Mouse (Mus musculus): ENCODE measurements around the gene Theg. TPM values are rescaled to one million over a fixed set of nuclear protein-coding genes. Genes with fewer than 3 reads are reported as not detected.
A peak's percentile ranks its signal among the peaks of the same experiment; 100 is the strongest.

The Theg gene
- polyA plus RNA-seq, 1 experiment from 2014 or later: not detected

- no peak for ATAC-seq (ENCODE audit: low FRiP score, low TSS enrichment)
Observed at GRCm38 (mm10) chr10:79547148-79547675, 39.9 kb downstream of the Theg start.

GRCm38 (mm10) chr10:79546483-79546882, 40.6 kb downstream of the Theg start:
- no peak for ATAC-seq (ENCODE audit: low FRiP score, low TSS enrichment)
- TF ChIP-seq CTCF (IDR thresholded peaks at IDR 0.05; ENCODE audit: low read depth): no peak
- TF ChIP-seq EP300 (optimal IDR thresholded peaks at IDR 0.05): no peak
- no peak overlapping the region for H3K9ac ChIP-seq (ENCODE audit: low read length)
- WGBS: 86% methylated on average over 11 of the region's 11 CpGs
- peak; percentile 8 for DNase-seq (ENCODE audit: low spot score)
- H3K9me3 ChIP-seq (ENCODE audit: control insufficient read depth, low read length): no peaks in the 10 kb centered on the region
- no peak overlapping the region for H3K27ac ChIP-seq (replicated peaks)
- no peaks in the 10 kb centered on the region for H3K4me1 ChIP-seq (replicated peaks; ENCODE audit: control insufficient read depth, insufficient read depth)
- no peaks in the 10 kb centered on the region for H3K27me3 ChIP-seq (ENCODE audit: control insufficient read depth, insufficient read depth, low read length)
- H3K4me2 ChIP-seq (replicated peaks; ENCODE audit: low read depth): no peak overlapping the region
- H3K4me3 ChIP-seq (ENCODE audit: low read depth, low read length): no peak overlapping the region
- peaks cover 37% of the 10 kb centered on the region for H3K36me3 ChIP-seq (ENCODE audit: control insufficient read depth, insufficient read depth, low read length)

More at GRCm38 (mm10) chr10:79547148-79547675, 39.9 kb downstream of the Theg start:
- Histone ChIP-seq H3K9ac (ENCODE audit: low read length) (no peak overlapping the region), H3K4me2 (replicated peaks; ENCODE audit: low read depth) (no peak overlapping the region), H3K36me3 (ENCODE audit: control insufficient read depth, insufficient read depth, low read length) (peaks cover 37% of the 10 kb centered on the region), H3K27me3 (ENCODE audit: control insufficient read depth, insufficient read depth, low read length) (no peaks in the 10 kb centered on the region), H3K4me1 (replicated peaks; ENCODE audit: control insufficient read depth, insufficient read depth) (no peaks in the 10 kb centered on the region), H3K4me3 (ENCODE audit: low read depth, low read length) (no peak overlapping the region), H3K9me3 (ENCODE audit: control insufficient read depth, low read length) (no peaks in the 10 kb centered on the region), H3K27ac (replicated peaks) (no peak overlapping the region)
- DNase-seq (ENCODE audit: low spot score): peak; percentile 9
- WGBS: 66% methylated on average over 5 of the region's 5 CpGs
- no peak for TF ChIP-seq CTCF (IDR thresholded peaks at IDR 0.05; ENCODE audit: low read depth)
- TF ChIP-seq EP300 (optimal IDR thresholded peaks at IDR 0.05): no peak

- Histone ChIP-seq H3K9ac (ENCODE audit: low read length) (no peak overlapping the region), H3K4me3 (ENCODE audit: low read depth, low read length) (no peak overlapping the region), H3K36me3 (ENCODE audit: control insufficient read depth, insufficient read depth, low read length) (peaks cover 40% of the 10 kb centered on the region), H3K4me2 (replicated peaks; ENCODE audit: low read depth) (no peak overlapping the region), H3K4me1 (replicated peaks; ENCODE audit: control insufficient read depth, insufficient read depth) (no peaks in the 10 kb centered on the region), H3K27ac (replicated peaks) (no peak overlapping the region), H3K9me3 (ENCODE audit: control insufficient read depth, low read length) (no peaks in the 10 kb centered on the region), H3K27me3 (ENCODE audit: control insufficient read depth, insufficient read depth, low read length) (no peaks in the 10 kb centered on the region)
- DNase-seq (ENCODE audit: low spot score): peak; percentile 10
- 93% methylated on average over 12 of the region's 12 CpGs for WGBS
- no peak for TF ChIP-seq EP300 (optimal IDR thresholded peaks at IDR 0.05)
- TF ChIP-seq CTCF (IDR thresholded peaks at IDR 0.05; ENCODE audit: low read depth): no peak
- no peak for ATAC-seq (ENCODE audit: low FRiP score, low TSS enrichment)
Observed at GRCm38 (mm10) chr10:79545891-79546290, 41.2 kb downstream of the Theg start.

- Histone ChIP-seq H3K27ac (replicated peaks) (no peak overlapping the region), H3K4me2 (replicated peaks; ENCODE audit: low read depth) (no peak overlapping the region), H3K4me1 (replicated peaks; ENCODE audit: control insufficient read depth, insufficient read depth) (no peaks in the 10 kb centered on the region), H3K9me3 (ENCODE audit: control insufficient read depth, low read length) (no peaks in the 10 kb centered on the region), H3K9ac (ENCODE audit: low read length) (no peak overlapping the region), H3K4me3 (ENCODE audit: low read depth, low read length) (no peak overlapping the region), H3K27me3 (ENCODE audit: control insufficient read depth, insufficient read depth, low read length) (no peaks in the 10 kb centered on the region), H3K36me3 (ENCODE audit: control insufficient read depth, insufficient read depth, low read length) (peaks cover 46% of the 10 kb centered on the region)
- TF ChIP-seq CTCF (IDR thresholded peaks at IDR 0.05; ENCODE audit: low read depth): no peak
- no peak for TF ChIP-seq EP300 (optimal IDR thresholded peaks at IDR 0.05)
- WGBS: 94% methylated on average over 5 of the region's 5 CpGs
- DNase-seq (ENCODE audit: low spot score) (no peak), ATAC-seq (ENCODE audit: low FRiP score, low TSS enrichment) (no peak)
Observed at GRCm38 (mm10) chr10:79544631-79545030, 42.5 kb downstream of the Theg start.

- TF ChIP-seq EP300 (optimal IDR thresholded peaks at IDR 0.05) (no peak), CTCF (IDR thresholded peaks at IDR 0.05; ENCODE audit: low read depth) (no peak)
- ATAC-seq (ENCODE audit: low FRiP score, low TSS enrichment) (peak; percentile 22; the same call in 1 of the 2 replicates), DNase-seq (ENCODE audit: low spot score) (peak; percentile 15)
- H3K36me3 ChIP-seq (ENCODE audit: control insufficient read depth, insufficient read depth, low read length): peaks cover 42% of the 10 kb centered on the region
- H3K4me2 ChIP-seq (replicated peaks; ENCODE audit: low read depth): no peak overlapping the region
- H3K9ac ChIP-seq (ENCODE audit: low read length): no peak overlapping the region
- H3K27me3 ChIP-seq (ENCODE audit: control insufficient read depth, insufficient read depth, low read length): no peaks in the 10 kb centered on the region
- no peak overlapping the region for H3K27ac ChIP-seq (replicated peaks)
- no peaks in the 10 kb centered on the region for H3K9me3 ChIP-seq (ENCODE audit: control insufficient read depth, low read length)
- H3K4me1 ChIP-seq (replicated peaks; ENCODE audit: control insufficient read depth, insufficient read depth): no peaks in the 10 kb centered on the region
- 73% methylated on average over 9 of the region's 9 CpGs for WGBS
- H3K4me3 ChIP-seq (ENCODE audit: low read depth, low read length): no peak overlapping the region
Observed at GRCm38 (mm10) chr10:79543884-79544597, 43.1 kb downstream of the Theg start.

- no peak for ATAC-seq (ENCODE audit: low FRiP score, low TSS enrichment)
- Histone ChIP-seq H3K27me3 (ENCODE audit: control insufficient read depth, insufficient read depth, low read length) (no peaks in the 10 kb centered on the region), H3K4me3 (ENCODE audit: low read depth, low read length) (no peak overlapping the region), H3K4me2 (replicated peaks; ENCODE audit: low read depth) (no peak overlapping the region), H3K4me1 (replicated peaks; ENCODE audit: control insufficient read depth, insufficient read depth) (no peaks in the 10 kb centered on the region), H3K36me3 (ENCODE audit: control insufficient read depth, insufficient read depth, low read length) (peaks cover 30% of the 10 kb centered on the region), H3K27ac (replicated peaks) (no peak overlapping the region), H3K9ac (ENCODE audit: low read length) (no peak overlapping the region), H3K9me3 (ENCODE audit: control insufficient read depth, low read length) (no peaks in the 10 kb centered on the region)
- DNase-seq (ENCODE audit: low spot score): no peak
- TF ChIP-seq CTCF (IDR thresholded peaks at IDR 0.05; ENCODE audit: low read depth) (no peak), EP300 (optimal IDR thresholded peaks at IDR 0.05) (no peak)
- WGBS: 96% methylated on average over 11 of the region's 11 CpGs
Observed at GRCm38 (mm10) chr10:79542171-79542570, 45.0 kb downstream of the Theg start.
